Mouse (Mus musculus) hindbrain, embryonic 14.5 days (tissue): ENCODE data around the gene Mtpn. TPM values are rescaled to one million over a fixed set of nuclear protein-coding genes. Genes with fewer than 3 reads are reported as not detected.

Experiments used
- ATAC-seq: fragments of 200-750 bp; cut with Nextera tagmentation; 2 replicates; pipeline ENCODE4 v1.8.0; 2017; ENCODE audit warnings: moderate number of reproducible peaks, mild to moderate bottlenecking, moderate TSS enrichment, moderate library complexity; ENCODE audit not compliant: low FRiP score
- DNase-seq: peaks from one replicate; pipeline ENCODE4 v3.0.0-alpha.2; 2015; ENCODE audit warnings: low spot score
- H3K27ac ChIP-seq: fragments of 300-500 bp; sonication (generic); 2 replicates; pipeline ENCODE4 v1.5.1; 2014; ENCODE audit warnings: mild to moderate bottlenecking, moderate library complexity
- H3K27me3 ChIP-seq: fragments of 300-500 bp; sonication (generic); 2 replicates; pipeline ENCODE4 v1.6.1; 2014; ENCODE audit warnings: mild to moderate bottlenecking, low read length, mixed read lengths; ENCODE audit not compliant: control insufficient read depth, insufficient read depth
- H3K36me3 ChIP-seq: fragments of 300-500 bp; sonication (generic); replicated peaks from 2 replicates; pipeline ENCODE4 v1.6.1; 2014; ENCODE audit not compliant: control insufficient read depth, insufficient read depth
- H3K4me1 ChIP-seq: fragments of 300-500 bp; sonication (generic); replicated peaks from 2 replicates; pipeline ENCODE4 v1.6.1; 2014; ENCODE audit warnings: antibody characterized with exemption, low read length, mixed read lengths; ENCODE audit not compliant: control insufficient read depth, insufficient read depth
- H3K4me2 ChIP-seq: fragments of 300-500 bp; sonication (generic); replicated peaks from 2 replicates; pipeline ENCODE4 v1.6.1; 2014; ENCODE audit warnings: mild to moderate bottlenecking, moderate library complexity
- H3K4me3 ChIP-seq: fragments of 300-500 bp; sonication (generic); replicated peaks from 2 replicates; pipeline ENCODE4 v1.5.1; 2014; ENCODE audit warnings: mild to moderate bottlenecking, low read length
- H3K9ac ChIP-seq: fragments of 300-500 bp; sonication (generic); 2 replicates; pipeline ENCODE4 v1.6.1; 2014
- H3K9me3 ChIP-seq: fragments of 300-500 bp; sonication (generic); 2 replicates; pipeline ENCODE4 v1.6.1; 2016; ENCODE audit warnings: low read length; ENCODE audit not compliant: control insufficient read depth
- WGBS: fragments of 180-500 bp; shearing (Covaris S2); extraction: QIAGEN DNeasy Blood & Tissue Kit; methylation state at CpG from one replicate; pipeline ENCODE4 v1.1.7; 2014; 5-methylcytosine and 5-hydroxymethylcytosine counted together
- microRNA-seq: library from miRNA; unstranded; fragments of <30 nt; microRNA quantifications from one replicate; pipeline ENCODE4, GENCODE M21; 2016
- polyA plus RNA-seq: library from polyadenylated mRNA; unstranded; fragments of >200 nt; fragmentation: Nextera tagmentation; extraction: Ambion mirVana; gene quantifications from 2 replicates; pipeline ENCODE4 v1.2.1, GENCODE M21; 2014

The Mtpn gene
- polyA plus RNA-seq, 1 experiment from 2014 or later, result 171 TPM

GRCm38 (mm10) chr6:35462484-35462883, 77.2 kb downstream of the Mtpn start:
- no peak overlapping the region for H3K27ac ChIP-seq
- DNase-seq, result no peak

More at GRCm38 (mm10) chr6:35462484-35462883, 77.2 kb downstream of the Mtpn start:
- WGBS, result 94% methylated on average over 1 of the region's 1 CpGs
- no peak overlapping the region for H3K4me2 ChIP-seq
- ATAC-seq, result no peak
- no peak overlapping the region for H3K9ac ChIP-seq
- no peaks in the 10 kb centered on the region for H3K4me1 ChIP-seq
- H3K27me3 ChIP-seq, result no peaks in the 10 kb centered on the region
- no peak overlapping the region for H3K4me3 ChIP-seq
- H3K36me3 ChIP-seq, result no peaks in the 10 kb centered on the region
- H3K9me3 ChIP-seq, result no peaks in the 10 kb centered on the region

Small RNAs within 50 kb of the gene (microRNA-seq; reads per million reads assigned to microRNA genes)
- gene Gm23053, result not detected

Other genes with a start within 250 kb of the Mtpn start
- gene Slc13a4, start 231.8 kb downstream of the Mtpn start, polyA plus RNA-seq, result 7.5 and 7.8 TPM in 2 replicates
- gene Fam180a, start 213.7 kb downstream of the Mtpn start, polyA plus RNA-seq, result 0.93 and 1.1 TPM in 2 replicates